Mouse (Mus musculus) heart, postnatal 25 days (tissue): ENCODE measurements around the gene Vmn2r89. TPM values are rescaled to one million over a fixed set of nuclear protein-coding genes. Genes with fewer than 3 reads are reported as not detected.
"Not testable (repeated sequence)": the region's sequence is repeated elsewhere in the genome, so short reads cannot be mapped to it uniquely, and the experiment has no call there.

Experiments
- DNase-seq: peaks from one replicate; pipeline ENCODE4 v3.0.0; 2022; ENCODE audit warnings: low spot score
- intact Hi-C: fragments of 180-260 bp; cut with DNase I; formaldehyde crosslinking; loops from one replicate; pipeline ENCODE4 v1.15.1; 2025
- total RNA-seq, 2 experiments: library from RNA; stranded (reverse); gene quantifications; 2 replicates each; pipeline ENCODE4 v1.2.3; 2021

Vmn2r89 gene
- total RNA-seq = not detected

- DNase-seq, intact Hi-C loops: not testable (repeated sequence)
These were observed at the start of gene Vmn2r89 for GRCm38 (mm10) chr14:51451557-51451956. Vmn2r89 (plus strand) TSS chr14:51451857.

DNA sequence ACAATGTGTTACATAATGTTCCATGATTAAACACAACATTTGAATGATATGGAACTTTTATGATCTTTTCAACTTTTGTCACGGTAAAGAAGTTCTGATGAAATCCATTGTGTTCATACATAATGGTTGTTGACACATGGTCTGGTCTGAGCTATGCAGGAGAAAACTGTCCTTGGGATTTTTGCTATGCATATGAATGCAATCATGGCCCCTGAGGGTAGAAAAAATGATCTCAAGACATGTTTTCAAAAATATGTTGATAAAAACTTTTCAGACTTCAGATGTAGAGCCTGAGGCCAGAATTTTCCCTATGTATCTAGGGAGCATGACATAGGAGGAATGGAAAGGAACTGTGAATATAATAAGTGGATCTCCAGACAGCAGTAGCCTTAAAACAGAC is 41.1 kb upstream of the Vmn2r89 start, which contains the start of gene Vmn2r88:
Gene Vmn2r88 (plus strand): TSS at position 301 of the 400 bp plus-strand sequence.
- intact Hi-C loops = no loop called here
- no peak for DNase-seq

GRCm38 (mm10) chr14:51423885-51424284 is 27.8 kb upstream of the Vmn2r89 start:
- DNase-seq = no peak
- intact Hi-C loops = no loop called here

DNA sequence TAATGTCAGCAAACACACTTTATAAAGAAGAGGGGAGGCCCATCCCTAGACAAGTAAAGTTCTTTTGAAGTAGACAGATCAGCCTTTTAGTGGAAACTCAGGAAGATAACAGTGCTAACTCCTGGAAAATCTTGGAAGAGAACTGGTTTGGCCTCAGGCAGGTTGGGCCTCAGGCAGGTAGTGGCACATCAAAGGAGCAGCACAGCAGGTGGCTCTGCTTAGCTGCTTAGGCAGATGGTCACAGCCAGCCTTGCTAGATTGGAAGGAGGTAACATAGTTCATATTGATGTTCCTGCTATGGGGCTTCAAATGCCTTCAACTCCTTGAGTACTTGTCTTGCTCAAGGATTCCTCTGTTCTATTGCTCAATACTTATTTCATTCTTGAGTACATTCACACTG is 21.5 kb upstream of the Vmn2r89 start:
- DNase-seq, intact Hi-C loops: not testable (repeated sequence)

DNA sequence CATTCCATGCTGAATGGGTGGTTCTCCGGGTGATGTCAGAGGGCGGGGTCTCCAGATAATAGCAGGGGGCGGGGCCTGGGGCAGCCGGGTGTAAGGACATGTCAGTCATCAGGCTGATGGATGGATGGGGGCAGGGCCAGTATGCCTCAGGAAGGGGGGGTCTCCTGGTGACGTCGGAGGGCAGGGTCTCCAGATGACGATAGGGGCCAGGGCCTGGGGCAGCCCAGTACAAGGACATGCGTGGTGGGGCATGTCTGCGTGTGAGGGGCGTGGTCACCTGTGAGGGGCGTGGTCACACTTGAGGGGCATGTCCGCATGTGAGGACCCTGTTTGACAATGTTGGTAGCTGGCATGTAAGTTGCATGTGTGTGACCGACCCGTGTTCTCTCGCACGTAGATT is 17.1 kb upstream of the Vmn2r89 start:
- intact Hi-C loops = no loop called here
- DNase-seq = no peak

GRCm38 (mm10) chr14:51435020-51435419 is 16.6 kb upstream of the Vmn2r89 start:
- intact Hi-C loops = no loop called here
- no peak for DNase-seq

DNA sequence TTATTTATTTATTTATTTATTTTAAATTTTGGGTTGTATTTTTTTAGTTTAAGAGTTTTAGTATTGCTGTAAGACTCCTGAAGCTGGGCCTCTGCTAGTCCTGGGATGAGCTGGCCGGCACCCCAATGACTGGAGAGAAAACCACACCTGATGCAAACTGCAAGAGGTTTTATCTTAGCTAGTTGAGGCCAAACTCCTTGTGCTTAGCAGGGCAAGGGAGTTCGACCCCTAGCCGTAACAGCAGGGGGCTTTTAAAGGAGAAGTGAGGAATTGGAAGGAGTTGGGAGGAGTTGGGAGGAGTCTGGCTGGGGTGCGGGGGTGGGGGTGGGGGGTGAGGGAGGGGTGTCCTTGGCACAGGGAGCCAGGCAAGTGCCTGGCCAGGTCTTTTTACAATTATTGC is 12.7 kb upstream of the Vmn2r89 start:
- intact Hi-C loops = no loop called here
- DNase-seq = no peak

DNA sequence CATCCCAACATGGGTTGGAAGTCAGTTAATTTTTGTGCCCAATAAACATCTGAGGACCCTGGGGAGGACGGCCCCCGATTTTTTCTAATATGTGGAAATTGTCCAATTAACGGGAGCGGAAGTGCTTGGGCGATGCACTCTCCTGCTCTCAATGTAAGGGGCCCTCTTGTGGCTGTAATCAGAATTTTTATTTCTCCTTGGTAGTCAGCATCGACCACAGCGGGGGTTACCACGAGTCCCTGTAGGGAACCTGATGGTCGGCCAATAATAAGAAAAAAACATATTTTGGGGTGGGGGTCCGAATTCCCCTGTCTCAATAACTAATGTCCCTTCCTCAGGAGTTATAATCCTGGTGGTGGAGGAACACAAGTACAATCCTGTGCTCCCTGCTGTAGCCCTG is 28.6 kb downstream of the Vmn2r89 start:
- not testable (repeated sequence) for DNase-seq
- intact Hi-C loops = loop anchor here (5.0 kb wide), 1 partner anchor 378 kb away; no protein-coding TSS in a partner anchor

- intact Hi-C loops = loop anchor here (5.0 kb wide), 1 partner anchor 379 kb away; no protein-coding TSS in a partner anchor
These were observed 29.8 kb downstream of the Vmn2r89 start for GRCm38 (mm10) chr14:51481332-51482015.

GRCm38 (mm10) chr14:51482051-51482715 is 30.5 kb downstream of the Vmn2r89 start:
- intact Hi-C loops = loop anchor here (5.0 kb wide), 1 partner anchor 380 kb away; no protein-coding TSS in a partner anchor

More at GRCm38 (mm10) chr14:51481332-51482015, 29.8 kb downstream of the Vmn2r89 start:
- not testable (repeated sequence) for DNase-seq

DNA sequence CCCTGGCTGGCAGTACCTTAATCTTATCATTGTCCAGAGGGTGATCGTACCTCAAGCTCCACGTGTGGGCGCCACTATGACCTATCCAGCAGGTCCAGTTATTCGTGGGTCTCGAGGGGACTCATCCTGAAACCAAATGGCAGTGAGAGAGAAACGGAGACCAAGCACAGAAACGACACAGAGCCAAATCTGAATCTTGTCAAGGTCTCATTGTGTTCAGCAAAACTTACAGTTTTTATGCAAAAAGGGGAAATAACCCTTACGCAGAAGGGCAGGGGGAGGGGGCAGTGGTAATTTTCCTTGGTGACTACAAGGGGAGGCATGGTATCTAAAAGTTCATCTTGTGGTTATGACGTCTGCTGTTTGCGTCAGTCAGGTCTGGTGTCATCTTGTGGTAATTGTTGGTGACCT is 31.3 kb downstream of the Vmn2r89 start:
- not testable (repeated sequence) for DNase-seq
- intact Hi-C loops = loop anchor here (5.0 kb wide), 1 partner anchor 381 kb away; no protein-coding TSS in a partner anchor

More at GRCm38 (mm10) chr14:51482051-51482715, 30.5 kb downstream of the Vmn2r89 start:
- DNase-seq = no peak

- intact Hi-C loops = loop anchor here (5.0 kb wide), 1 partner anchor 381 kb away; no protein-coding TSS in a partner anchor
- DNase-seq = no peak
These were observed 32.0 kb downstream of the Vmn2r89 start for GRCm38 (mm10) chr14:51483671-51484070.

DNA sequence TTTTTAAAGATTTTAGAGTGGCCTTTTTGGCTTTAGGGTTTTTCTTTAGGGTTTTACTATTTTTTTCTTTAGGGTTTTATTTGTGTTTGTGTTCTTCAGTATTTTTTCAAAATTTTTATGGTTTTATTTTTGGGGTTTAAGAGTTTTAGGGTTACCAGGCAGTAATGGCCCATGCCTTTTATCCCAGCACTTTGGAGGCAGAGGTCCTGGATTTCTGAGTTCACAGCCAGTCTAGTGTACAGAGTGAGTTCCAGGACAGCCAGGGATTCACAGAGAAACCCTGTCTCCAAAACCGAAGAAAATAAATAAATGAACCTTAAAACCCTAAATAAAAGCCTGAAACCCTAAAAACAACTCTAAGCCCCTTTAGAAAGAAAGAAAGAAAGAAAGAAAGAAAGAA is 34.5 kb downstream of the Vmn2r89 start:
- no peak for DNase-seq
- intact Hi-C loops = no loop called here

DNA sequence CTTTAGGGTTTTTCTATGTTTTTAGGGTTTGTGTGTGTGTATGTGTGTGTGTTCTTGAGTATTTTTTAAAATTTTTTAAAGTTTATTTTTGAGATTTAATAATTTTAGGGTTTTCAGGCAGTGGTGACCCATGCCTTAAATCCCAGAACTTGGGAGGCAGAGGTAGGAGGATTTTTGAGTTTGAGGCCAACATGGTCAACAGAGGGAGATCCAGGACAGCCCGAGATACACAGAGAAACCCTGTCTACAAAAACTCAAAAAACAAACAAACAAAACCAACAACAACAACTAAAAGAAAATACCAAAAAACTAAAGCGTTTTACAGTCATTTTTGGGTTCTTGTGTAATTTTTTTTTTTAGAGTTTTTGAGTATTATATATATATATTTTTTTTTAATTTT is 44.1 kb downstream of the Vmn2r89 start:
- intact Hi-C loops = no loop called here
- DNase-seq = no peak

- intact Hi-C loops = no loop called here
- no peak for DNase-seq
These were observed 45.3 kb downstream of the Vmn2r89 start for GRCm38 (mm10) chr14:51496955-51497354.

- intact Hi-C loops = no loop called here
- DNase-seq = no peak
These were observed 46.3 kb downstream of the Vmn2r89 start for GRCm38 (mm10) chr14:51497958-51498357.

DNA sequence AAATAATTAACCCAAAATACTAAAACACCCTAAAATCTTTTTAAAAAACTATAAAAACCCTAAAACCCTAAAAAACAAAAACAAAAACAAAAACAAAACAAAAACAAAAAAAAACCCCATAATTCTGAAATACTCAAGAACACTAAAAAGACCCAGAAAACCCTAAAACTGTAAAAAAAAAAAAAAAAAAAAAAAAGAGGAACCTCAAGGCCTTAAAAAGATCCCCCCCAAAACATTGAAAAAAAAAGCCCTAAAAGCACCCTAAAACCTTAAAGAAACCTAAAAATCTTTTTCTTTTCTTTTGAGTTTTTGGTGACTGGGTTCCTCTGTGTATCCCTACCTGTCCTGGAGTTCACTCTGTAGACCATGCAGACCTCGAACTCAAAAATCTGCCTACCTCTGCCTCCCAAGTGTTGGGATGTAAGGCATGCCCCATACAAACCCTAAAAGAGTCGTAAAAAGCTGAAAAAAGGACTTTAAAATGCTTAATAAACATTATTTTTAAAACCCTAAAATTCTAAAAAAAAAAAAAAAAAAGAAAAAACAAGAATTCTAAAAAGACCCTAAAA is 48.1 kb downstream of the Vmn2r89 start:
- intact Hi-C loops = no loop called here
- DNase-seq = no peak

DNA sequence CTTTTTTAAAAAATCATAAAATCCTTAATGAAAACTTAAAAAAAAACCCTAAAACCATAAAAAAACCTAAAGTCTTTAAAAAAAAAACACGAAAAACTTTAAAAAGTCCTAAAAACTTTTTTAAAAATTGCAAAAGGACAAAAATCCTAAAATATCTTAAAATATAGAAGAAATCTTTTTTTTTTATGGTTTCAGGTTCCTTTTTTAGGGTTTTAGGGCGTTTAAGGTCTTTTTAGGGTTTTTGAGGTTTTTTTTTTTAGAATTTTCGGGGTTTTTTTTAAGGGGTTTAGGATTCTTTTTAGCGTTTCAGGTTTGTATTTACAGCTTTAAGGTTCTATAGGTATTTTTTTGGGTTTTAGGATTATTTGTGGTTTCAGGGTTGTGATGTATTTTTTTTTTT is 48.8 kb downstream of the Vmn2r89 start:
- no peak for DNase-seq
- intact Hi-C loops = no loop called here

- intact Hi-C loops = no loop called here
- DNase-seq = no peak
These were observed 55.8 kb downstream of the Vmn2r89 start for GRCm38 (mm10) chr14:51507416-51507815.
